Mouse (Mus musculus) spleen, adult 2 months (tissue): ENCODE data around the gene Vmn1r38. TPM values are rescaled to one million over a fixed set of nuclear protein-coding genes. Genes with fewer than 3 reads are reported as not detected.
"Not testable (repeated sequence)": the region's sequence is repeated elsewhere in the genome, so short reads cannot be mapped to it uniquely, and the experiment has no call there.

ENCODE experiments used
- DNase-seq, 2 experiments: peaks; one replicate each; pipeline versions ENCODE4 v3.0.0 to v3.0.0-alpha.2; 2012 to 2021; ENCODE audit warnings: low spot score in 2 of 2, low read depth in 1 of 2
- H3K27ac ChIP-seq: fragments of 200-500 bp; 2 replicates; pipeline ENCODE4 v1.5.1; 2012; ENCODE audit warnings: low read length, inconsistent platforms; ENCODE audit not compliant: insufficient read depth
- H3K27me3 ChIP-seq: fragments of 200-500 bp; 2 replicates; pipeline ENCODE4 v1.6.1; 2012; ENCODE audit warnings: mild to moderate bottlenecking, moderate library complexity, low read length, inconsistent platforms; ENCODE audit not compliant: control insufficient read depth, insufficient read depth
- H3K36me3 ChIP-seq: fragments of 200-500 bp; 2 replicates; pipeline ENCODE4 v1.6.1; 2012; ENCODE audit warnings: mild to moderate bottlenecking, low read length, inconsistent platforms; ENCODE audit not compliant: control insufficient read depth, insufficient read depth
- H3K4me1 ChIP-seq: fragments of 200-500 bp; 2 replicates; pipeline ENCODE4 v1.6.1; 2011; ENCODE audit warnings: inconsistent platforms; ENCODE audit not compliant: control insufficient read depth, insufficient read depth, insufficient read length
- H3K4me3 ChIP-seq: fragments of 200-500 bp; 2 replicates; pipeline ENCODE4 v1.5.1; 2011; ENCODE audit warnings: mild to moderate bottlenecking, inconsistent platforms; ENCODE audit not compliant: insufficient read depth, insufficient read length; ENCODE audit errors: extremely low read depth
- CTCF ChIP-seq: fragments of 200-500 bp; IDR thresholded peaks from 2 replicates; pipeline ENCODE4 v1.5.1; 2011; ENCODE audit warnings: mild to moderate bottlenecking, inconsistent platforms; ENCODE audit not compliant: insufficient read depth, insufficient read length, insufficient replicate concordance; ENCODE audit errors: extremely low read depth
- POLR2A ChIP-seq: fragments of 200-500 bp; IDR thresholded peaks from 2 replicates; pipeline ENCODE4 v1.6.1; 2011; ENCODE audit warnings: low read depth, low read length, inconsistent platforms
- WGBS: fragments of 180-500 bp; shearing (Covaris S2); methylation state at CpG from one replicate; pipeline ENCODE4 v1.1.7; 2018; 5-methylcytosine and 5-hydroxymethylcytosine counted together
- polyA plus RNA-seq: library from polyadenylated mRNA; depleted of rRNA; stranded (reverse); fragments of >200 nt; gene quantifications from 2 replicates; pipeline ENCODE4 v1.2.3, GENCODE M21; 2012; rRNA removed

Vmn1r38 gene
- polyA plus RNA-seq = not detected in 2 replicates

GRCm38 (mm10) chr6:66782527-66782926 lies at the start of gene Vmn1r38:
Gene Vmn1r38, minus strand, starts transcription at chr6:66782627.
- not testable (repeated sequence) for H3K4me3 ChIP-seq, DNase-seq, H3K27ac ChIP-seq, H3K4me1 ChIP-seq, H3K36me3 ChIP-seq, H3K27me3 ChIP-seq

GRCm38 (mm10) chr6:66810509-66810908 lies 28.1 kb upstream of the Vmn1r38 start, which contains the start of gene Vmn1r39:
Gene Vmn1r39, minus strand, starts transcription at chr6:66810609.
- Histone ChIP-seq H3K4me3 (no peak within 1 kb of the TSS), H3K27ac (no peak within 1 kb of the TSS), H3K4me1 (no peaks in the 10 kb centered on the region), H3K27me3 (peaks cover 1% of the 10 kb centered on the region; the same call in 1 of the 2 replicates), H3K36me3 (no peaks in the 10 kb centered on the region)
- TF ChIP-seq CTCF = no peak
- DNase-seq = no peak
- 92% methylated on average over 2 of the region's 2 CpGs for WGBS

GRCm38 (mm10) chr6:66806311-66806710 lies 23.9 kb upstream of the Vmn1r38 start:
- Histone ChIP-seq H3K4me1 (no peaks in the 10 kb centered on the region), H3K36me3 (no peaks in the 10 kb centered on the region), H3K27me3 (peaks cover 1% of the 10 kb centered on the region; the same call in 1 of the 2 replicates), H3K27ac (no peak overlapping the region), H3K4me3 (no peak overlapping the region)
- TF ChIP-seq CTCF (no peak), POLR2A (no peak)
- WGBS = 77% methylated on average over 1 of the region's 1 CpGs
- no peak for DNase-seq

GRCm38 (mm10) chr6:66805713-66806112 lies 23.3 kb upstream of the Vmn1r38 start:
- WGBS = 84% methylated on average over 3 of the region's 3 CpGs
- Histone ChIP-seq H3K27ac (no peak overlapping the region), H3K4me1 (no peaks in the 10 kb centered on the region), H3K27me3 (peaks cover 1% of the 10 kb centered on the region; the same call in 1 of the 2 replicates), H3K4me3 (no peak overlapping the region), H3K36me3 (no peaks in the 10 kb centered on the region)
- no peak for DNase-seq
- no peak for TF ChIP-seq POLR2A
- no peak for TF ChIP-seq CTCF

GRCm38 (mm10) chr6:66729082-66729481 lies 53.3 kb downstream of the Vmn1r38 start, which contains the start of gene Vmn1r37:
Gene Vmn1r37, plus strand, starts transcription at chr6:66729382.
- not testable (repeated sequence) for DNase-seq, H3K36me3 ChIP-seq, H3K4me3 ChIP-seq, H3K27me3 ChIP-seq, H3K4me1 ChIP-seq, H3K27ac ChIP-seq

Other genes with a start within 250 kb of the Vmn1r38 start
- 3.7 and 5.5 TPM in 2 replicates for gene Mad2l1, start 247.2 kb downstream of the Vmn1r38 start, polyA plus RNA-seq
- not detected in 2 replicates for gene Vmn1r32, start 222.5 kb downstream of the Vmn1r38 start, polyA plus RNA-seq
- gene Vmn1r33, start 164.3 kb downstream of the Vmn1r38 start, polyA plus RNA-seq = not detected in 2 replicates
- not detected in 2 replicates for gene Vmn1r34, start 138.7 kb downstream of the Vmn1r38 start, polyA plus RNA-seq
- gene Vmn1r35, start 96.7 kb downstream of the Vmn1r38 start, polyA plus RNA-seq = not detected in 2 replicates
- gene Vmn1r36, start 63.5 kb downstream of the Vmn1r38 start, polyA plus RNA-seq = not detected in 2 replicates
- not detected in 2 replicates for gene Vmn1r37, start 53.2 kb downstream of the Vmn1r38 start, polyA plus RNA-seq
- gene Vmn1r39, start 28.0 kb upstream of the Vmn1r38 start, polyA plus RNA-seq = not detected in 2 replicates
- 6.6 and 6.9 TPM in 2 replicates for gene Gng12, start 113.8 kb upstream of the Vmn1r38 start, polyA plus RNA-seq